Mouse (Mus musculus): ENCODE measurements at regions not wholly inside any gene's neighbourhood (a gene's known extent, or its start where the extent isn't known, plus 50 kb on each side); places are given as distances from the start of the nearest gene placed in this dataset.

DNA sequence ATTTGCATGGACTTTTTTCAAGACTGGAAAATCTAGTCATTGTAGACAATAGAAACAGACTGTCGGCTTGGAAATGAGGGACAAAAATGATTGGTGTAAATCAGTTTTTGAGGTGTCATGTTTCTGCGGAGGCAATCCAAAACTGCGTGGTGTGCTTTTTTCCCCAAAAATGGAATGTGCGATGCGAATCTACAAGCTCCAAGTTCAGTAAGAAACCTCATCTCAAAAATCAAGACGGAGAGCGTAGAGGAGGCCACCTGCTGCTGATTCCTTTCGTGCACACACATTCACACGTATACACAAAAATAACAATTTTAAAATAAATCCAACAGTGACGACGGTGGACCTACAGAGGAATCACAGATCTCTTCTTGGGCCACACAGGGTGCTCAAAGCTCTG lies 170.5 kb upstream of the Adgrl2 start:
- TF ChIP-seq POLR2A (IDR thresholded peaks at IDR 0.05; ENCODE audit: extremely low read depth, insufficient read depth, low read length) (no peak), CTCF (IDR thresholded peaks at IDR 0.05; ENCODE audit: low read depth, low read length) (no peak)
